Mouse (Mus musculus) ES-E14 (cell line): ENCODE results near the gene Nectin1.

ENCODE experiments used
- CHD2 ChIP-seq: IDR thresholded peaks from 2 replicates; pipeline ENCODE4 v1.6.1; 2014; ENCODE audit warnings: mild to moderate bottlenecking, low read depth, low read length, inconsistent platforms
- MAFK ChIP-seq: IDR thresholded peaks from 2 replicates; pipeline ENCODE4 v1.6.1; 2014; ENCODE audit warnings: mild to moderate bottlenecking, low read depth, low read length, inconsistent platforms; ENCODE audit not compliant: insufficient read depth
- ZC3H11A ChIP-seq: IDR thresholded peaks from 2 replicates; pipeline ENCODE4 v1.6.1; 2012; ENCODE audit warnings: low read depth, mild to moderate bottlenecking, inconsistent platforms, low read length, borderline replicate concordance

- TF ChIP-seq MAFK (no peak), ZC3H11A (no peak), CHD2 (no peak)
Observed at GRCm38 (mm10) chr9:43813156-43813555, 69.4 kb downstream of the Nectin1 start.
